Mouse (Mus musculus) forebrain, embryonic 16.5 days (tissue): ENCODE data around the gene Mecom. TPM values are rescaled to one million over a fixed set of nuclear protein-coding genes. Genes with fewer than 3 reads are reported as not detected.

Source experiments
- ATAC-seq: fragments of 200-750 bp; cut with Nextera tagmentation; 2 replicates; pipeline ENCODE4 v1.8.0; 2017; ENCODE audit warnings: mild to moderate bottlenecking, moderate library complexity
- H3K27ac ChIP-seq: fragments of 300-500 bp; sonication (generic); 2 replicates; pipeline ENCODE4 v1.5.1; 2014; ENCODE audit warnings: low read length, control low read depth
- H3K27me3 ChIP-seq: fragments of 300-500 bp; sonication (generic); replicated peaks from 2 replicates; pipeline ENCODE4 v1.6.1; 2014; ENCODE audit warnings: low read length; ENCODE audit not compliant: control insufficient read depth, insufficient read depth
- H3K36me3 ChIP-seq: fragments of 300-500 bp; sonication (generic); 2 replicates; pipeline ENCODE4 v1.6.1; 2014; ENCODE audit not compliant: control insufficient read depth, insufficient read depth
- H3K4me1 ChIP-seq: fragments of 300-500 bp; sonication (generic); replicated peaks from 2 replicates; pipeline ENCODE4 v1.6.1; 2014; ENCODE audit warnings: low read length; ENCODE audit not compliant: control insufficient read depth, insufficient read depth
- H3K4me2 ChIP-seq: fragments of 300-500 bp; sonication (generic); 2 replicates; pipeline ENCODE4 v1.6.1; 2014; ENCODE audit warnings: mild to moderate bottlenecking, low read length, control low read depth
- H3K4me3 ChIP-seq: fragments of 300-500 bp; sonication (generic); replicated peaks from 2 replicates; pipeline ENCODE4 v1.5.1; 2014; ENCODE audit warnings: mild to moderate bottlenecking, low read length, control low read depth
- H3K9ac ChIP-seq: fragments of 300-500 bp; sonication (generic); replicated peaks from 2 replicates; pipeline ENCODE4 v1.6.1; 2014; ENCODE audit warnings: low read depth, low read length, control low read depth
- H3K9me3 ChIP-seq: fragments of 300-500 bp; sonication (generic); 2 replicates; pipeline ENCODE4 v1.6.1; 2016; ENCODE audit warnings: low read length; ENCODE audit not compliant: control insufficient read depth
- WGBS: fragments of 180-500 bp; shearing (Covaris S2); extraction: QIAGEN DNeasy Blood & Tissue Kit; methylation state at CpG from one replicate; pipeline ENCODE4 v1.1.7; 2014; 5-methylcytosine and 5-hydroxymethylcytosine counted together
- polyA plus RNA-seq: library from polyadenylated mRNA; unstranded; fragments of >200 nt; fragmentation: Nextera tagmentation; extraction: Ambion mirVana; gene quantifications from 2 replicates; pipeline ENCODE4 v1.2.1, GENCODE M21; 2015

Gene Mecom
- polyA plus RNA-seq, 1 experiment from 2014 or later: 2.1 TPM

GRCm38 (mm10) chr3:30181807-30182481 lies 365.9 kb downstream of the Mecom start:
- Histone ChIP-seq H3K4me2 (no peak overlapping the region), H3K27me3 (no peaks in the 10 kb centered on the region), H3K9me3 (no peaks in the 10 kb centered on the region), H3K4me3 (no peak overlapping the region), H3K27ac (no peak overlapping the region), H3K9ac (no peak overlapping the region), H3K4me1 (no peaks in the 10 kb centered on the region), H3K36me3 (no peaks in the 10 kb centered on the region)
- no peak for ATAC-seq
- 91% methylated on average over 8 of the region's 8 CpGs for WGBS

GRCm38 (mm10) chr3:30176615-30177014 lies 371.2 kb downstream of the Mecom start:
- Histone ChIP-seq H3K4me1 (no peaks in the 10 kb centered on the region), H3K9me3 (peaks cover 3% of the 10 kb centered on the region; the same call in 1 of the 2 replicates), H3K27ac (no peak overlapping the region), H3K4me2 (no peak overlapping the region), H3K4me3 (no peak overlapping the region), H3K9ac (no peak overlapping the region), H3K27me3 (no peaks in the 10 kb centered on the region), H3K36me3 (no peaks in the 10 kb centered on the region)
- no peak for ATAC-seq
- WGBS: 92% methylated on average over 5 of the region's 5 CpGs

GRCm38 (mm10) chr3:30173812-30174211 lies 374.0 kb downstream of the Mecom start:
- no peak overlapping the region for H3K9ac ChIP-seq
- H3K4me3 ChIP-seq: no peak overlapping the region
- 82% methylated on average over 3 of the region's 3 CpGs for WGBS
- no peak for ATAC-seq
- H3K27ac ChIP-seq: no peak overlapping the region
- no peaks in the 10 kb centered on the region for H3K27me3 ChIP-seq
- no peaks in the 10 kb centered on the region for H3K36me3 ChIP-seq
- peaks cover 3% of the 10 kb centered on the region; the same call in 1 of the 2 replicates for H3K9me3 ChIP-seq
- H3K4me1 ChIP-seq: no peaks in the 10 kb centered on the region
- no peak overlapping the region for H3K4me2 ChIP-seq

DNA sequence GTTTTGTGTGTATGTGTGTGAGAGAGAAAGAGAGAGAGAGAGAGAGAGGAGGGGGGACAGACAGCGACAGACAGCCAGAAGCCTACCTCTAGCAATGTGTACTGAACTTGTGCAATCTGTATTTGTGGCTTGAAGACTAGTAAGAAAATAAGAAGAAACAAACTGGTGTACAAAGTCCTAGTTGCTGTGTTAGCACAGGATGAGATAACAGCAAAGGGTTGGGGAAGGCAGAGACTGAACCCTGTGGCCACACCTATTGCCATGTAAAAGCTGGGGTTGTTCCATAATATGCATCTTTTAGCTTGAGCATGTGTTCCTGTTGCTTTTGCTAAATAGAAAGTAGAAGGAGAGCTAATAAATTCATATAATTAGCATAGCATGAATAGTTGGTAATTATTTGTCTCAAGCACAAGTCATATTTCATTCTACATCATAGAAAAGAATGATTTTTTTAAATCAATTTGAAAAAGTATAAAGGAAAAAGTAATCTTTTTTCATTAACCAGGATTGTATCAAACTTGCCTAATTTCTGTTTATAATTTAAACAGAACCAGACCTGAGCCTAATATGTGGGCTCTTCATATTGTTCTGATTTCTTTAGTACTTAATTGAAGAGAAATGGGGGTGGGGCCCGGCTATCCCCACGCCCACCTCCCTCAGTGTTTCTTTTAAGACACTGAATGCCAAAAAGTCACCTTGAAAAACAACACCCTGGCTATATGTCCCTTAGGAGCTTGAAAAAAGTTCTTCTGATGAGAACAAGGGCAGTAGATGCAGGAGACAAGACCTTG lies 379.2 kb downstream of the Mecom start:
- Histone ChIP-seq H3K4me1 (no peaks in the 10 kb centered on the region), H3K27ac (no peak overlapping the region), H3K9ac (no peak overlapping the region), H3K4me2 (no peak overlapping the region), H3K36me3 (no peaks in the 10 kb centered on the region), H3K27me3 (no peaks in the 10 kb centered on the region), H3K4me3 (no peak overlapping the region), H3K9me3 (no peaks in the 10 kb centered on the region)
- ATAC-seq: no peak
- 87% methylated on average over 3 of the region's 3 CpGs for WGBS

DNA sequence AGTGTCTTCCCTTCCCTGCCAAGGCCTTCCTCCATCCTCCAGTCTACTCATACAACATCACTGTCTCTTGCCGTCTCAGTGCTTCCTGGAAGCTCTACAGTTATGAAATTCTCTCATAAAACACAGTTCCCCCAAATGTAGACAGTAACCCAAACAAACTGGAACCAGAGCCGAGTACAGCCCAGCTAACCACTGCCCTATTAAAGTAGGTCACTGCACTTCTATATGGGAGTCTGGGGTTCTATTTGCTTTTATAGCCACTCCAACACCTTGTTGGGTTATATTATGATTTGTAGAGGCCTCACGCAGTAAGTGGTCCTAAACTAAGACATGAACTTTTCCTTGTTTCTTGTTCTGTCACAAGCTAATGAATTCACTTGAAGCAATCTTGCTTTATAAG lies 380.8 kb downstream of the Mecom start:
- Histone ChIP-seq H3K27me3 (no peaks in the 10 kb centered on the region), H3K36me3 (no peaks in the 10 kb centered on the region), H3K9me3 (no peaks in the 10 kb centered on the region), H3K4me2 (no peak overlapping the region), H3K9ac (no peak overlapping the region), H3K4me1 (no peaks in the 10 kb centered on the region), H3K4me3 (no peak overlapping the region), H3K27ac (no peak overlapping the region)
- ATAC-seq: no peak
- WGBS: 92% methylated on average over 3 of the region's 3 CpGs

GRCm38 (mm10) chr3:30164834-30165233 lies 383.0 kb downstream of the Mecom start:
- no peak overlapping the region for H3K9ac ChIP-seq
- ATAC-seq: no peak
- WGBS: 83% methylated on average over 4 of the region's 4 CpGs

DNA sequence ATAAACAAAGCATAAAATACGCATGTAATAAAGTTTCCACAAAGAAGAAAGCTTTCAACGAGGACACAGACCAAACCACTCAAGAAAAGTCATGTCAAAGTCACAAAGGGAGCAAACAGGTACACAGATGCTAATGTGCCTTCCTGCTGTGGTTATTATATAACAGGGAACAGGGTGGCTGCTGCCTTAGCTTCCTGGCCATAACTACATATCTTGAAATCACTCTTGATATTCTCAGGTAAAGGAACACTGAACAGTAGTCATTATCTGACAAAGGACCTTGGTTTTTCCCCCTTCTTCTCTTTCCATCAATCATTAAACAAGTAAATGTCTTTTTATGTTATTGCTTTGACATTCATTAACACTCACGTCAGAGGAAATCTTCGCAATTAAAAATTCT lies 384.4 kb downstream of the Mecom start:
- Histone ChIP-seq H3K27me3 (peaks cover 4% of the 10 kb centered on the region), H3K9ac (no peak overlapping the region), H3K9me3 (no peaks in the 10 kb centered on the region), H3K4me3 (no peak overlapping the region), H3K36me3 (no peaks in the 10 kb centered on the region), H3K27ac (no peak overlapping the region), H3K4me2 (no peak overlapping the region), H3K4me1 (no peaks in the 10 kb centered on the region)
- WGBS: 81% methylated on average over 4 of the region's 4 CpGs
- no peak for ATAC-seq

More at GRCm38 (mm10) chr3:30164834-30165233, 383.0 kb downstream of the Mecom start:
- no peaks in the 10 kb centered on the region for H3K4me1 ChIP-seq
- no peaks in the 10 kb centered on the region for H3K9me3 ChIP-seq
- no peak overlapping the region for H3K27ac ChIP-seq
- no peaks in the 10 kb centered on the region for H3K27me3 ChIP-seq
- no peaks in the 10 kb centered on the region for H3K36me3 ChIP-seq
- no peak overlapping the region for H3K4me3 ChIP-seq
- no peak overlapping the region for H3K4me2 ChIP-seq

GRCm38 (mm10) chr3:30160961-30161670 lies 386.7 kb downstream of the Mecom start:
- H3K9ac ChIP-seq: no peak overlapping the region
- no peaks in the 10 kb centered on the region for H3K9me3 ChIP-seq
- H3K4me2 ChIP-seq: no peak overlapping the region
- no peak overlapping the region for H3K27ac ChIP-seq
- no peak overlapping the region for H3K4me3 ChIP-seq
- no peak for ATAC-seq
- WGBS: 81% methylated on average over 5 of the region's 5 CpGs
- H3K36me3 ChIP-seq: no peaks in the 10 kb centered on the region
- H3K27me3 ChIP-seq: peaks cover 11% of the 10 kb centered on the region
- no peaks in the 10 kb centered on the region; the same call in 1 of the 2 replicates for H3K4me1 ChIP-seq

DNA sequence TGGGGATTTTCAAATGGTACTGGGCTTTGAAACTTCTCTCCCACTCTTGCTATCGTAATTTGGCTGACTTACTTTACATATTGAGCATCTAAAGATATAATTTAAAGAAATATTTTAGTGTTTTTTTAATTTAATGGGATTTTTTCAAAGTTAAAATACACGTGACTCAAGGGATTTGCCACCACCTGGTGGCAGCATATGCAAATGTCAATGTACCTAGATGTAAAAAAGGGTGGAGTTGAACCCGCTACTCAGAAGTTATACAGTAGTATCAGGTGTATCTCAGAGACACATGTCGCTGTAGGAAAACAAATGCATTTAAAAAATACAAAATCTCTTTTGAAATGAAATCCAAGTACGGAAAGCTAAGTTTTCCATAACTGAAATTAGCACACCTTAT lies 387.5 kb downstream of the Mecom start:
- Histone ChIP-seq H3K9me3 (no peaks in the 10 kb centered on the region), H3K4me3 (no peak overlapping the region), H3K4me2 (no peak overlapping the region), H3K4me1 (no peaks in the 10 kb centered on the region; the same call in 1 of the 2 replicates), H3K27me3 (peaks cover 11% of the 10 kb centered on the region), H3K36me3 (no peaks in the 10 kb centered on the region), H3K27ac (no peak overlapping the region), H3K9ac (no peak overlapping the region)
- no peak for ATAC-seq
- 81% methylated on average over 5 of the region's 5 CpGs for WGBS
